Mouse (Mus musculus) gastrocnemius, postnatal 14 days (tissue): ENCODE measurements at regions not wholly inside any gene's neighbourhood (a gene's known extent, or its start where the extent isn't known, plus 50 kb on each side); places are given as distances from the start of the nearest gene placed in this dataset.

Experiments
- DNase-seq: peaks from one replicate; pipeline ENCODE4 v3.0.0; 2021; ENCODE audit warnings: mixed read lengths
- intact Hi-C: fragments of 180-260 bp; cut with DNase I; formaldehyde crosslinking; loops from one replicate; pipeline ENCODE4 v1.15.1; 2025; ENCODE audit warnings: low total_unique reads

GRCm38 (mm10) chr2:93135324-93135723 is 52.0 kb upstream of the Trp53i11 start:
- intact Hi-C loops = no loop called here
- DNase-seq = no peak

- DNase-seq = no peak
- intact Hi-C loops = no loop called here
These were observed 53.9 kb upstream of the Trp53i11 start for GRCm38 (mm10) chr2:93133301-93133971.

- intact Hi-C loops = no loop called here
- peak; percentile 75 for DNase-seq
These were observed 55.3 kb upstream of the Trp53i11 start for GRCm38 (mm10) chr2:93131825-93132623.

GRCm38 (mm10) chr2:93131236-93131635 is 56.1 kb upstream of the Trp53i11 start:
- intact Hi-C loops = no loop called here
- DNase-seq = no peak

- no peak for DNase-seq
- intact Hi-C loops = no loop called here
These were observed 58.2 kb upstream of the Trp53i11 start for GRCm38 (mm10) chr2:93129176-93129575.

DNA sequence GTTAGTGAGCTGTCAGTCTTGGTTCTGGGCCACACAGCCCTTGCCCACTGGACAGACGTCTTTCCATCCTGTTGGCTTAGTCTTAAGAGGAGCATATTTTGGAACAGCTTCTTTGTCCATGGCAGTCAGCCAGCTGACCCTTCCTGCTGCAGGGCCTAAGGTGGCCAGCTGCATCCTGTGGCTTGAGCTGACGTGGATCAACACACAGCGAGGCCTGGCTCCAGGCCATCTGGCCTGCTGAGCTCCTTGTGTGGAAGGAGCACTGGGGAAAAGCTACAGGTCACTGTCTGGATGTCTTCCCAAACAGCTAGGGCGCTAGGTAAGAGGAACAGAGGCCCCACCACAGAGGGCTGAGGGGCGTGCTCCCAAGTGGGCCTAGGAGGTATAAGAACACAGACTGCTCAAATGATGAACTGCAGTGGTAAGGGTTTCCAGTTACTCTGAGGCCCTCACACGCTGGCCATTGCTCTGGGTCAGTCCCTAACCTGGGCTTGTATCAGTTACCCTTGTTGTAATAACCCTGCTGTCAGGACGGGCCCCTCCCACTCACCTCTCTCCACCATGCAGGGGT is 60.7 kb upstream of the Trp53i11 start:
- intact Hi-C loops = no loop called here
- DNase-seq = peak; percentile 75

DNA sequence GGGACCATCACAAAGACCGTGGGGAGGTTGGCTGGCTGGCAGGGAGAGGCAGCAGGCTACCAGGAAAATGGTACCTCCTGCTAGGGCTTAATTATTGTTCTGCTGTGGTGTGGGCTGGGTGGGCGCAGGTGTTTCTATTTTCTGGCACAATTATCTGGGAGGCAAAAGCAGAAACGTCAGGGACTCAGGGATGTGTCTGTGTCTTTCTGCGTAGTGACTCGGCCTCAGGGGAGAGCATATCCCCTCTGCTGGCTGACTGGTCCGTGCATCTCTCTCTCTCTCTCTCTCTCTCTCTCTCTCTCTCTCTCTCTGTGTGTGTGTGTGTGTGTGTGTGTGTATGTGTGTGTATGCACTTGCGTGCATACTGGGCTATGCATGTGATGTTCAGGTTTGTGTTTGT is 61.2 kb upstream of the Trp53i11 start:
- no peak for DNase-seq
- intact Hi-C loops = no loop called here

DNA sequence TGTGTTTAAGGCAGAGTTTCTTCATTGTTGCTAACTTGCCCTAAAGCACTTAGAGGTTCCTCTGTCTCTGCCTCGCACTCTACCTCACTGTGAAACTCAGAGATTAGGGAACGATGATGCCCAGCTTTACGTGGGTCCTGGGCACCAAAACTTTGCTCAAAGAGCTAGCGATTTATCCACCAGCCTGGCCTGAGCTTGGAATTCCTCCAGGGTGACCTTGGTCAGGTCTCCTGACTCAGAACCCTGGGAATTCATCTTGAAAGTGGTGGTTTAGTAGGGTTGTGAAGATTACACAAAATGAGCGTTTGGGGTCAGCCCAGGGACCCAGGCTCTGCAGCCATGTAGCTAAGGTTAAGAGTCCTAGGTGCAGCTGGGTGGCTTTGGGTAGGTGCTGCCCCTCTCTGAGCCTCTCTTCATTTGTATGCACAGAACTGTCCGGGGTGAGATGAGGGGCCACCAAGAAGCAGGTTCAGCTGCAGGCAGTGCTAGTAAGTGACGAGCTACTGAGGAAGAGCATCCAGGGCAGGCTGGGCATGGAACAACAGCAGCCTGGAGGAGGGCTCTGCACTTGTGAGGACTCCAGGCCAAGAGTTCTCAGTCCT is 62.4 kb upstream of the Trp53i11 start:
- intact Hi-C loops = no loop called here
- DNase-seq = no peak

DNA sequence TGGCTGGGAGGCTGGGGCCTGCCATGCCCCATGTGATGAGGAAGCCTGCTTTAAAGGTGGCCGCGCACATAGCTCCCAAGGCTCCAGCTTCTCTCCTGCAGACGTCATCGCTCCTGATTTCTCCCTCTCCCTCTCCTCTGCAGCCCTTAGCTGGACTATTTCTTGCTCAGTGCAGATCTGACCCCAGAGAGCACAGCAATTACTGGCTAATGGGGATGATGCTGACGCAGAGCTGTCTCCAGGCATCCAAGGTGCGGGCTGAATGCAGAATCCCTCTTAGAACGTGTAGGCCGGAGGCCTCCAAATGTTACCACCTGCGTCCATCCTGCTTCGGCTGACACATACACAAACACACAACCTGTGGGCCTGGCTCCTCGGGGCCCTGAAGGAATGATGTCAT is 63.5 kb upstream of the Trp53i11 start:
- intact Hi-C loops = no loop called here

DNA sequence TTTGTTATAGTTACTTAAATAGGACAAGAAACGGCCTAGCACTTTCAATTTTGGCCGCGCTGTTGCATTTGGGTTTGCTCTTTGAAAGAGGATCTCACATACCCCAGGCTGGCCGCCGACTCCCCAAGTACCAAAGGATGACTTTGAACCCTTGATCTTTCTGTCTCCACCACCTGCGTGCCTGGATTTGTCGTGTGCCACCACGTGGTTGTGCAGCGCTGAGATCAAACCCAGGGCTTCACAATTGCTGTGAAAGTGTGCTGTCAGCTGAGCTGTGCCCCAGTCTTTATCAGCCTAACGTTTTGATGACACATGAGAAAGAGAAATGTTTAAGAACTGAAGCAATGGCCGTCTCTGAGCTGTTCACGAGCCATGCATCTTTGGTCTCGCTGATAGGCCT is 67.0 kb upstream of the Trp53i11 start:
- intact Hi-C loops = no loop called here

More for the DNA sequence above, 63.5 kb upstream of the Trp53i11 start:
- DNase-seq = no peak

GRCm38 (mm10) chr2:93119001-93119400 is 68.3 kb upstream of the Trp53i11 start:
- intact Hi-C loops = no loop called here
- DNase-seq = no peak

More for the DNA sequence above, 67.0 kb upstream of the Trp53i11 start:
- no peak for DNase-seq

- DNase-seq = no peak
- intact Hi-C loops = no loop called here
These were observed 69.3 kb upstream of the Prdm11 start for GRCm38 (mm10) chr2:93115303-93115702.

DNA sequence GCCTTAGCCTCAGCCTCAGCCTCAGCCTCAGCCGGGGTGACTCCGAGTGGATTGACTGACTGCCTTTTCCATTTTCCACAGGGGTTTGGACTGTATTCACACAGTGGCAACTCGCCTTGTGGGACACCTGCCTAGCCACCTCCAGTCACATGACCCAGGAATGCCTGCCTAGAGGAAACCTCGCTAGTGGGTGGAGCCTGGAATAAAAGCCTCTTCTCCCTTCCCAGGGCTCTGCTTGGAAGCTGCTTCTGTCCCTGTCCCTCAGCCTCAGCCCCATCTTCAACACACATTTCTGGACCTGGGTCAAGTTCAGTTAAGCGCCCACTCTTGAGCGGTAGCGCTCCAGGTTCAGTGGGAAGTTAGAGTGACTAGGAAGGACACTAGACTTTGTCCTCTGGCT is 68.0 kb upstream of the Prdm11 start:
- intact Hi-C loops = no loop called here
- no peak for DNase-seq

DNA sequence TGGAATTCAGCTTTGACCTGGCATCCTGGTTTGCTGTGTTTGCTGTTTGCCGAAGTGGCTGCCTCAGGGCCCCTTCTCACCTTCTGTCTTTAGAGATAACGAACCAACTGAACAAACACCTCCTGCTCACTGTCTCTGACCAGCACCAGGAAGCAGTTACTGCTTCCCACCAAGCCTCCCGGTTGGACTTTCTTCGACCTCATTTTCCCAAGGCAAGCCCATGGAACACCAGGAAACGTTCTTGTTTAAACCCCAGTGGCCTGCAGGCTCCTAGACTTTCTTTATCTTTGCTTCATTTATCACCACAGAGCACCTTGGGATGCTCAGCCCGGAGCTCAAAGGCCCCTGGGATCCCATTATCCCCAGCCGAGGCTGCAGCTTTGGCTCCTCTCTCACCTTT is 66.4 kb upstream of the Prdm11 start:
- intact Hi-C loops = no loop called here
- no peak for DNase-seq

DNA sequence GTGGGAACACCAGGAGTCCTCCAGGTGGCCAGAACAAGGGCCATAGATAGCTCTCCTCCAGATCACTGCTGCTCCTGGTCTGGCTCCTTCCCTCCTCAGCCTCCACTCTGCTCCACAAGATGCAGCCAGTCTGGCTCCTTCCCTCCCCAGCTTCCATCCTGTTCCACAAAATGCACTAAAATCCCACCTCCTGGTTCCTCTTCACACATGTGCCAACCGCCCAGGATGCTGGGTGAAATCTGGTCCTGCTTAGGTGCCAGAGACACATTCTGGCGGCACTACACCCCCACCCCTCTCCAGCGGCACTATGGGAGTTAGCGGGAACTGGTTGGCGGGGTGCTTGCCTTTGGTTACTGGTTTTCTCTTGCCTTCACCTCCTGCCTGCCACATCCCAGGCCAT is 64.9 kb upstream of the Prdm11 start:
- intact Hi-C loops = no loop called here
- no peak for DNase-seq

- no peak for DNase-seq
- intact Hi-C loops = no loop called here
These were observed 60.6 kb upstream of the Prdm11 start for GRCm38 (mm10) chr2:93106581-93106980.

DNA sequence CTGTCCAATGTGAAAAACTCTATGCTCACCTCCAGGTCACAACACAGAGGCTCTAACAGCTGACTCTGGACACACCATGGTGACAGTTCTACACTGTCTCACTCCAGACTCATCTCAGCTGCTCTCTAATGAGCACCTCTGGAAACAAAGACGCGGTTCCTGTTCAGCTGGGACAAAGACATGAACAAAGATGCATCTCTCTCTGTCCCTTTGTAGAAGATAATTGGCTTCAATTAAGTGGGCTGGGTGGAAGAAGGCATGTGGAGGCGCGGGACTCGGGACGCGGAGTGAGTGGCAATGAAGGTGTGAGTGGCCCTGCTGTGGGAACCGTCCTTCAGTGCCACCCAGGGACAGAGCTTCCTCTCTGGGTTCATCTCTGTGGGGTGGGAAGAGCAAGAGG is 56.0 kb upstream of the Prdm11 start:
- intact Hi-C loops = no loop called here
- no peak for DNase-seq

GRCm38 (mm10) chr2:93099780-93100179 is 53.8 kb upstream of the Prdm11 start:
- intact Hi-C loops = no loop called here
- no peak for DNase-seq

GRCm38 (mm10) chr2:93097016-93097415 is 51.0 kb upstream of the Prdm11 start:
- intact Hi-C loops = no loop called here

GRCm38 (mm10) chr2:93096078-93096729 is 50.2 kb upstream of the Prdm11 start:
- intact Hi-C loops = no loop called here
- no peak for DNase-seq

More at GRCm38 (mm10) chr2:93097016-93097415, 51.0 kb upstream of the Prdm11 start:
- DNase-seq = no peak
